Mouse (Mus musculus): ENCODE data around the gene Ankzf1.
"Not testable (repeated sequence)": the region's sequence is repeated elsewhere in the genome, so short reads cannot be mapped to it uniquely, and the experiment has no call there.

The Ankzf1 gene

GRCm38 (mm10) chr1:75227653-75228052 lies 35.7 kb downstream of the Ankzf1 start:
- no peak for DNase-seq

GRCm38 (mm10) chr1:75229158-75229557 lies 37.2 kb downstream of the Ankzf1 start:
- no peak for DNase-seq

GRCm38 (mm10) chr1:75230335-75230994 lies 38.5 kb downstream of the Ankzf1 start:
- no peak for DNase-seq

- DNase-seq = no peak
Measured at GRCm38 (mm10) chr1:75231224-75231623, 39.3 kb downstream of the Ankzf1 start.

GRCm38 (mm10) chr1:75231664-75232152 lies 39.8 kb downstream of the Ankzf1 start, which contains the start of gene A630095N17Rik:
Gene A630095N17Rik, minus strand, starts transcription at chr1:75232102.
- DNase-seq = no peak

GRCm38 (mm10) chr1:75232489-75232888 lies 40.5 kb downstream of the Ankzf1 start:
- not testable (repeated sequence) for DNase-seq

GRCm38 (mm10) chr1:75234606-75235005 lies 42.7 kb downstream of the Ankzf1 start:
- peak; percentile 80 for DNase-seq

- peak; percentile 93 for DNase-seq
Measured at GRCm38 (mm10) chr1:75236117-75237050, 44.4 kb downstream of the Ankzf1 start, which contains the start of gene Dnajb2. Gene Dnajb2, plus strand, starts transcription at chr1:75236406.

GRCm38 (mm10) chr1:75239591-75239990 lies 47.6 kb downstream of the Ankzf1 start:
- no peak for DNase-seq

GRCm38 (mm10) chr1:75243411-75243810 lies 51.5 kb downstream of the Ankzf1 start:
- no peak for DNase-seq

- DNase-seq = no peak
Measured at GRCm38 (mm10) chr1:75244175-75244826, 52.4 kb downstream of the Ankzf1 start.

- peak; percentile 71 for DNase-seq
Measured at GRCm38 (mm10) chr1:75244836-75245235, 52.9 kb downstream of the Ankzf1 start.

- no peak for DNase-seq
Measured at GRCm38 (mm10) chr1:75247071-75247930, 55.4 kb downstream of the Ankzf1 start.

GRCm38 (mm10) chr1:75248041-75248772 lies 56.3 kb downstream of the Ankzf1 start:
- peak; percentile 42 for DNase-seq
